In the genomic region with DNA sequence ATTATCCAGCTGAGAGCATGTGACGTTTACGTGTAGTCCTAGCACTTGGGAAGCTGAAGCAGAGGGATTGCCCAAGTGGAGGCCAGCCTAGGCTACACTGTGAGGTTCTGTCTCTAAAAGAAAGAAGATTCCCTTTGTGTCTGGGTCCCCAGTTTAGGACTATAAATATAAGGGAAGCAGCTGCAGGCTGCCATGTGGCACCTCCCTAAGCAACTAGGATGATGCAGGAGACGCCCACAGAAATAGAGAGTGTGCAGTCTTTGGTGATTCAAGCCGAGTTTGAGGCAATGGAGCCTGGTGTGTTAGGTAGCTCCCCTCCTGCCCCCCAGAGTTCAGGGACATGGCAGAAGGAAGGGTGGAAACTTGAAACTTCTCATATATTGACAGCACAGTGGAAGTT, we compare ENCODE assay signal across 32 mouse cellular contexts. TPM values are rescaled to one million over a fixed set of nuclear protein-coding genes. Genes with fewer than 3 reads are reported as not detected.
DNase-seq lines count a peak whose midpoint lies in the region; ATAC-seq and TF ChIP-seq lines count a peak whose summit lies in the region.
"Had no signal": no experiment of that assay in that cellular context is flagged by ENCODE, and none has a peak within 500 bp of the region (broad histone marks: within the 10 kb centered on the region; RNA-seq: fewer than 3 reads in every experiment).

No protein-coding gene starts in this region.

- ATAC-seq in hindbrain, embryonic 13.5 days (ENCODE audit: low FRiP score): no peak
- ATAC-seq: CD4-positive, CD25-positive, alpha-beta regulatory T cell, adult 4 months; liver, postnatal 0 days; lung, postnatal 0 days; midbrain, embryonic 16.5 days had no signal

- peak; percentile 83 for DNase-seq in heart, adult 11 months
- DNase-seq in heart, postnatal 4 days: no peak
- peak; percentile 50 to 69 for DNase-seq in left cerebral cortex, adult 18-20 months (ENCODE audit: low spot score in 2 of 2)
- DNase-seq in left cerebral cortex, postnatal 10 days (ENCODE audit: extremely low spot score in 1 of 2, low spot score in 2 of 2): no peak
- DNase-seq in frontal cortex, postnatal 36 days (ENCODE audit: low spot score in 2 of 2): peak; percentile 41 to 77
- no peak for DNase-seq in cerebellum, adult 11-12 months
- DNase-seq: adrenal gland, postnatal 25 days; cerebellum, postnatal 10 days; gastrocnemius, postnatal 14 days; heart, adult 18-20 months; heart, postnatal 14 days; kidney, adult 18-20 months; liver, postnatal 0 days had no signal

- H3K4me2 ChIP-seq in myocyte (ENCODE audit: low read depth): peak overlapping the region; percentile 21
- no peak overlapping the region for H3K4me2 ChIP-seq in hindbrain, embryonic 13.5 days
- H3K4me2 ChIP-seq: heart, embryonic 13.5 days; hindbrain, embryonic 12.5 days; limb, embryonic 12.5 days; liver, embryonic 11.5 days had no signal

- H3K27me3 ChIP-seq in myocyte (ENCODE audit: control insufficient read depth, insufficient read depth, insufficient read length): no peaks in the 10 kb centered on the region
- no peaks in the 10 kb centered on the region for H3K27me3 ChIP-seq in hindbrain, embryonic 13.5 days
- H3K27me3 ChIP-seq: heart, embryonic 13.5 days; hindbrain, embryonic 12.5 days; limb, embryonic 12.5 days had no signal

- no peak overlapping the region for H3K9ac ChIP-seq in hindbrain, embryonic 13.5 days
- H3K9ac ChIP-seq: heart, embryonic 13.5 days; hindbrain, embryonic 12.5 days; limb, embryonic 12.5 days; liver, postnatal 0 days had no signal

- no peak overlapping the region for H3K4me3 ChIP-seq in myocyte
- no peak overlapping the region for H3K4me3 ChIP-seq in hindbrain, embryonic 13.5 days
- H3K4me3 ChIP-seq: forebrain, embryonic 10.5 days; heart, embryonic 13.5 days; hindbrain, embryonic 12.5 days; limb, embryonic 12.5 days; midbrain, embryonic 10.5 days had no signal

- WGBS in hindbrain, embryonic 13.5 days: 94% methylated on average over 4 of the region's 4 CpGs

- peaks cover 9% of the 10 kb centered on the region for H3K79me2 ChIP-seq in myocyte (ENCODE audit: control insufficient read depth, insufficient read depth)

- no peak for TF ChIP-seq POLR2A in myocyte (IDR thresholded peaks at IDR 0.05; ENCODE audit: insufficient read length, low read depth)

- H3ac ChIP-seq in myocyte (ENCODE audit: control insufficient read depth, insufficient read length): no peak overlapping the region

- no peak overlapping the region for H3K27ac ChIP-seq in hindbrain, embryonic 13.5 days
- H3K27ac ChIP-seq: forebrain, embryonic 10.5 days; heart, embryonic 13.5 days; hindbrain, embryonic 12.5 days; limb, embryonic 12.5 days; macrophage; midbrain, embryonic 10.5 days had no signal

- H3K9me3 ChIP-seq in hindbrain, embryonic 13.5 days: no peaks in the 10 kb centered on the region
- H3K9me3 ChIP-seq: forebrain, embryonic 10.5 days; heart, embryonic 13.5 days; hindbrain, embryonic 12.5 days; limb, embryonic 12.5 days; midbrain, embryonic 10.5 days had no signal

- H3K36me3 ChIP-seq in myocyte (ENCODE audit: control insufficient read depth, insufficient read depth): peaks cover 48% of the 10 kb centered on the region
- H3K36me3 ChIP-seq in hindbrain, embryonic 13.5 days: peaks cover 96% of the 10 kb centered on the region

- 0 out of 2 replicates have a peak, but pooled peaks cover 10% of the 10 kb centered on the region for H3K4me1 ChIP-seq in hindbrain, embryonic 13.5 days (replicated peaks)
- H3K4me1 ChIP-seq: forebrain, embryonic 10.5 days; hindbrain, embryonic 12.5 days; limb, embryonic 12.5 days; midbrain, embryonic 10.5 days had no signal

- intact Hi-C loops in left cerebral cortex, postnatal 10 days (cut with DNase I): no loop called here

TF ChIP-seq in myocyte, 11 proteins besides CTCF, POLR2A, EP300 and RAD21:
- TF ChIP-seq CEBPB (IDR thresholded peaks at IDR 0.05; ENCODE audit: insufficient read depth, poor library complexity, severe bottlenecking) (no peak), E2F4 (IDR thresholded peaks at IDR 0.05; ENCODE audit: insufficient read depth) (no peak), USF1 (IDR thresholded peaks at IDR 0.05; ENCODE audit: low read depth) (no peak), REST (IDR thresholded peaks at IDR 0.05; ENCODE audit: insufficient read depth, insufficient read length) (no peak), MYOD1 (IDR thresholded peaks at IDR 0.05; ENCODE audit: control insufficient read depth in 1 of 3, insufficient read length in 2 of 3, low read depth in 2 of 3) (peak in 2 of 3 experiments; percentile 36 to 54), MYOG (IDR thresholded peaks at IDR 0.05; ENCODE audit: control insufficient read depth in 1 of 3, insufficient read depth in 1 of 3, insufficient read length in 2 of 3, low read depth in 2 of 3) (peak in 1 of 3 experiments; percentile 32), TCF3 (IDR thresholded peaks at IDR 0.05; ENCODE audit: insufficient read length, low read depth) (no peak), SRF (IDR thresholded peaks at IDR 0.05; ENCODE audit: control insufficient read depth, insufficient read length, low read depth) (no peak), POLR2AphosphoS2 (IDR thresholded peaks at IDR 0.05; ENCODE audit: insufficient read length, low read depth) (no peak), MAX (IDR thresholded peaks at IDR 0.05; ENCODE audit: low read depth) (no peak)

RNA-seq across cellular contexts. Expression of a gene that starts 8.2 kb away (rescaled TPM):
- 10 to 100 TPM; 33.9 to 36.5 TPM for total RNA-seq in heart, postnatal 4 days (2021)
- total RNA-seq in left cerebral cortex, adult 18-20 months (2021): 10 to 100 TPM; 46.2 to 46.6 TPM
- 10 to 100 TPM; 50.4 to 50.9 TPM for total RNA-seq in left cerebral cortex, postnatal 10 days (2021)
- polyA plus RNA-seq in myocyte (2012; fragmentation: generic; extraction: Trizol): 50.9 TPM
- 84.5 and 87.0 TPM in 2 replicates for polyA plus RNA-seq in hindbrain, embryonic 13.5 days (2015; fragmentation: Nextera tagmentation; extraction: Ambion mirVana)

RNA-seq across cellular contexts. Expression of a gene that starts 21.7 kb away (rescaled TPM):
- 10 to 100 TPM; 51.4 to 52.3 TPM for total RNA-seq in heart, postnatal 4 days (2021)
- total RNA-seq in left cerebral cortex, adult 18-20 months (2021): 10 to 100 TPM; 15.6 to 17.4 TPM
- 10 to 100 TPM; 21.3 to 21.6 TPM for total RNA-seq in left cerebral cortex, postnatal 10 days (2021)
- 17.2 TPM for polyA plus RNA-seq in myocyte (2012; fragmentation: generic; extraction: Trizol)
- 12.5 and 13.1 TPM in 2 replicates for polyA plus RNA-seq in hindbrain, embryonic 13.5 days (2015; fragmentation: Nextera tagmentation; extraction: Ambion mirVana)

RNA-seq across cellular contexts. Expression of a gene that starts 28.8 kb away (rescaled TPM):
- total RNA-seq in heart, postnatal 4 days (2021): 10 to 100 TPM; 40.1 to 42.7 TPM
- 10 to 100 TPM; 31.6 to 37.6 TPM for total RNA-seq in left cerebral cortex, adult 18-20 months (2021)
- 10 to 100 TPM; 38.7 to 42.6 TPM for total RNA-seq in left cerebral cortex, postnatal 10 days (2021)
- 65.6 TPM for polyA plus RNA-seq in myocyte (2012; fragmentation: generic; extraction: Trizol)
- polyA plus RNA-seq in hindbrain, embryonic 13.5 days (2015; fragmentation: Nextera tagmentation; extraction: Ambion mirVana): 145 and 149 TPM in 2 replicates

RNA-seq across cellular contexts. Expression of a gene that starts 44.2 kb away (rescaled TPM):
- total RNA-seq in heart, postnatal 4 days (2021): not detected
- total RNA-seq in left cerebral cortex, adult 18-20 months (2021): not detected
- total RNA-seq in left cerebral cortex, postnatal 10 days (2021): not detected
- polyA plus RNA-seq in myocyte (2012; fragmentation: generic; extraction: Trizol): not detected
- polyA plus RNA-seq in hindbrain, embryonic 13.5 days (2015; fragmentation: Nextera tagmentation; extraction: Ambion mirVana): not detected in 2 replicates
- total RNA-seq: adrenal gland, postnatal 25 days; gastrocnemius, postnatal 14 days; heart, adult 18-20 months; heart, postnatal 14 days had no signal
- polyA plus RNA-seq: CD4-positive, CD25-positive, alpha-beta regulatory T cell, adult 4 months; embryonic facial prominence, embryonic 11.5 days; forebrain, embryonic 10.5 days; heart, embryonic 13.5 days; hindbrain, embryonic 12.5 days; kidney, embryonic 16.5 days; large intestine, adult 2 months; limb, embryonic 12.5 days; liver, embryonic 11.5 days; liver, postnatal 0 days; lung, postnatal 0 days; macrophage; midbrain, embryonic 10.5 days; midbrain, embryonic 16.5 days; neural tube, embryonic 14.5 days; small intestine, adult 2 months; stomach, embryonic 16.5 days; thymus, postnatal 0 days had no signal

Comparison
In these comparisons a context has a peak if more than half of its experiments do, and no peak if none do; other contexts are left out.
1. DNase-seq: peak in heart, adult 11 months (single experiment), left cerebral cortex, adult 18-20 months (2 of 2) and frontal cortex, postnatal 36 days (2 of 2); none in heart, postnatal 4 days (single experiment), left cerebral cortex, postnatal 10 days (0 of 2) and cerebellum, adult 11-12 months (single experiment).